Mouse (Mus musculus): ENCODE measurements at regions not wholly inside any gene's neighbourhood (a gene's known extent, or its start where the extent isn't known, plus 50 kb on each side); places are given as distances from the start of the nearest gene placed in this dataset.
A peak's percentile ranks its signal among the peaks of the same experiment; 100 is the strongest.

GRCm38 (mm10) chr1:138715162-138715561 is 95.2 kb upstream of the Nek7 start:
- Histone ChIP-seq H3K9me3 (replicated peaks; ENCODE audit: control insufficient read depth, low read length, poor library complexity, severe bottlenecking) (no peaks in the 10 kb centered on the region), H3K9ac (ENCODE audit: low read depth, low read length) (no peak overlapping the region), H3K4me1 (ENCODE audit: control insufficient read depth, insufficient read depth, low read length) (no peaks in the 10 kb centered on the region), H3K36me3 (ENCODE audit: control insufficient read depth, insufficient read depth, low read length) (no peaks in the 10 kb centered on the region), H3K27me3 (ENCODE audit: control insufficient read depth, insufficient read depth, low read depth, low read length) (no peaks in the 10 kb centered on the region), H3K27ac (ENCODE audit: low read length) (no peak overlapping the region), H3K4me2 (ENCODE audit: low read length) (no peak overlapping the region), H3K4me3 (ENCODE audit: low read depth, low read length) (no peak overlapping the region)
- ATAC-seq: no peak
- 75% methylated on average over 3 of the region's 3 CpGs for WGBS

- 61% methylated on average over 2 of the region's 2 CpGs for WGBS
- H3K9me3 ChIP-seq (replicated peaks; ENCODE audit: control insufficient read depth, low read length, poor library complexity, severe bottlenecking): no peaks in the 10 kb centered on the region
- H3K4me3 ChIP-seq (ENCODE audit: low read depth, low read length): no peak overlapping the region
- H3K36me3 ChIP-seq (ENCODE audit: control insufficient read depth, insufficient read depth, low read length): no peaks in the 10 kb centered on the region
- no peak; the same call in 1 of the 2 replicates for ATAC-seq
- H3K4me2 ChIP-seq (ENCODE audit: low read length): no peak overlapping the region
- H3K9ac ChIP-seq (ENCODE audit: low read depth, low read length): no peak overlapping the region
- peaks cover 4% of the 10 kb centered on the region; the same call in 1 of the 2 replicates for H3K4me1 ChIP-seq (ENCODE audit: control insufficient read depth, insufficient read depth, low read length)
- no peak overlapping the region for H3K27ac ChIP-seq (ENCODE audit: low read length)
- H3K27me3 ChIP-seq (ENCODE audit: control insufficient read depth, insufficient read depth, low read depth, low read length): no peaks in the 10 kb centered on the region
Observed at GRCm38 (mm10) chr1:138709229-138709608, 89.3 kb upstream of the Nek7 start.

GRCm38 (mm10) chr1:138708507-138709228 is 88.7 kb upstream of the Nek7 start:
- Histone ChIP-seq H3K9me3 (replicated peaks; ENCODE audit: control insufficient read depth, low read length, poor library complexity, severe bottlenecking) (no peaks in the 10 kb centered on the region), H3K9ac (ENCODE audit: low read depth, low read length) (no peak overlapping the region), H3K27me3 (ENCODE audit: control insufficient read depth, insufficient read depth, low read depth, low read length) (no peaks in the 10 kb centered on the region), H3K4me3 (ENCODE audit: low read depth, low read length) (no peak overlapping the region), H3K4me1 (ENCODE audit: control insufficient read depth, insufficient read depth, low read length) (peaks cover 4% of the 10 kb centered on the region; the same call in 1 of the 2 replicates), H3K4me2 (ENCODE audit: low read length) (no peak overlapping the region), H3K27ac (ENCODE audit: low read length) (no peak overlapping the region), H3K36me3 (ENCODE audit: control insufficient read depth, insufficient read depth, low read length) (no peaks in the 10 kb centered on the region)
- WGBS: 59% methylated on average over 7 of the region's 7 CpGs
- ATAC-seq: peak; percentile 66; the same call in 1 of the 2 replicates

- Histone ChIP-seq H3K4me3 (ENCODE audit: low read depth, low read length) (no peak overlapping the region), H3K9me3 (replicated peaks; ENCODE audit: control insufficient read depth, low read length, poor library complexity, severe bottlenecking) (no peaks in the 10 kb centered on the region), H3K36me3 (ENCODE audit: control insufficient read depth, insufficient read depth, low read length) (no peaks in the 10 kb centered on the region), H3K27ac (ENCODE audit: low read length) (no peak overlapping the region), H3K4me1 (ENCODE audit: control insufficient read depth, insufficient read depth, low read length) (peaks cover 4% of the 10 kb centered on the region; the same call in 1 of the 2 replicates), H3K27me3 (ENCODE audit: control insufficient read depth, insufficient read depth, low read depth, low read length) (no peaks in the 10 kb centered on the region), H3K9ac (ENCODE audit: low read depth, low read length) (no peak overlapping the region), H3K4me2 (ENCODE audit: low read length) (no peak overlapping the region)
- 26% methylated on average over 3 of the region's 3 CpGs for WGBS
- no peak for ATAC-seq
Observed at GRCm38 (mm10) chr1:138707913-138708312, 88.0 kb upstream of the Nek7 start.

- WGBS: 69% methylated on average over 5 of the region's 5 CpGs
- H3K9me3 ChIP-seq (replicated peaks; ENCODE audit: control insufficient read depth, low read length, poor library complexity, severe bottlenecking): no peaks in the 10 kb centered on the region
- no peaks in the 10 kb centered on the region for H3K27me3 ChIP-seq (ENCODE audit: control insufficient read depth, insufficient read depth, low read depth, low read length)
- H3K4me3 ChIP-seq (ENCODE audit: low read depth, low read length): no peak overlapping the region
- no peak for ATAC-seq
- H3K36me3 ChIP-seq (ENCODE audit: control insufficient read depth, insufficient read depth, low read length): no peaks in the 10 kb centered on the region
- no peaks in the 10 kb centered on the region for H3K4me1 ChIP-seq (ENCODE audit: control insufficient read depth, insufficient read depth, low read length)
- H3K4me2 ChIP-seq (ENCODE audit: low read length): no peak overlapping the region
- no peak overlapping the region for H3K9ac ChIP-seq (ENCODE audit: low read depth, low read length)
- no peak overlapping the region for H3K27ac ChIP-seq (ENCODE audit: low read length)
Observed at GRCm38 (mm10) chr1:138703291-138703690, 83.3 kb upstream of the Nek7 start.

- Histone ChIP-seq H3K9me3 (replicated peaks; ENCODE audit: control insufficient read depth, low read length, poor library complexity, severe bottlenecking) (no peaks in the 10 kb centered on the region), H3K4me3 (ENCODE audit: low read depth, low read length) (no peak overlapping the region), H3K9ac (ENCODE audit: low read depth, low read length) (no peak overlapping the region), H3K27me3 (ENCODE audit: control insufficient read depth, insufficient read depth, low read depth, low read length) (no peaks in the 10 kb centered on the region), H3K4me1 (ENCODE audit: control insufficient read depth, insufficient read depth, low read length) (no peaks in the 10 kb centered on the region), H3K4me2 (ENCODE audit: low read length) (no peak overlapping the region), H3K27ac (ENCODE audit: low read length) (no peak overlapping the region), H3K36me3 (ENCODE audit: control insufficient read depth, insufficient read depth, low read length) (no peaks in the 10 kb centered on the region)
- ATAC-seq: no peak
- WGBS: 87% methylated on average over 6 of the region's 6 CpGs
Observed at GRCm38 (mm10) chr1:138689234-138689633, 69.3 kb upstream of the Nek7 start.

GRCm38 (mm10) chr1:138686746-138687145 is 66.8 kb upstream of the Nek7 start:
- Histone ChIP-seq H3K4me2 (ENCODE audit: low read length) (no peak overlapping the region), H3K9me3 (replicated peaks; ENCODE audit: control insufficient read depth, low read length, poor library complexity, severe bottlenecking) (no peaks in the 10 kb centered on the region), H3K9ac (ENCODE audit: low read depth, low read length) (no peak overlapping the region), H3K36me3 (ENCODE audit: control insufficient read depth, insufficient read depth, low read length) (no peaks in the 10 kb centered on the region), H3K4me3 (ENCODE audit: low read depth, low read length) (no peak overlapping the region), H3K27ac (ENCODE audit: low read length) (no peak overlapping the region), H3K27me3 (ENCODE audit: control insufficient read depth, insufficient read depth, low read depth, low read length) (no peaks in the 10 kb centered on the region), H3K4me1 (ENCODE audit: control insufficient read depth, insufficient read depth, low read length) (no peaks in the 10 kb centered on the region)
- WGBS: 81% methylated on average over 5 of the region's 5 CpGs
- ATAC-seq: no peak

- Histone ChIP-seq H3K9ac (ENCODE audit: low read depth, low read length) (no peak overlapping the region), H3K9me3 (replicated peaks; ENCODE audit: control insufficient read depth, low read length, poor library complexity, severe bottlenecking) (no peaks in the 10 kb centered on the region), H3K4me2 (ENCODE audit: low read length) (no peak overlapping the region), H3K4me3 (ENCODE audit: low read depth, low read length) (no peak overlapping the region), H3K36me3 (ENCODE audit: control insufficient read depth, insufficient read depth, low read length) (no peaks in the 10 kb centered on the region), H3K4me1 (ENCODE audit: control insufficient read depth, insufficient read depth, low read length) (no peaks in the 10 kb centered on the region), H3K27me3 (ENCODE audit: control insufficient read depth, insufficient read depth, low read depth, low read length) (no peaks in the 10 kb centered on the region), H3K27ac (ENCODE audit: low read length) (no peak overlapping the region)
- no peak for ATAC-seq
- WGBS: 77% methylated on average over 10 of the region's 10 CpGs
Observed at GRCm38 (mm10) chr1:138683711-138684110, 63.8 kb upstream of the Nek7 start.

GRCm38 (mm10) chr1:138681970-138682369 is 62.0 kb upstream of the Nek7 start:
- Histone ChIP-seq H3K27me3 (ENCODE audit: control insufficient read depth, insufficient read depth, low read depth, low read length) (no peaks in the 10 kb centered on the region), H3K4me3 (ENCODE audit: low read depth, low read length) (no peak overlapping the region), H3K4me1 (ENCODE audit: control insufficient read depth, insufficient read depth, low read length) (no peaks in the 10 kb centered on the region), H3K9ac (ENCODE audit: low read depth, low read length) (no peak overlapping the region), H3K36me3 (ENCODE audit: control insufficient read depth, insufficient read depth, low read length) (no peaks in the 10 kb centered on the region), H3K27ac (ENCODE audit: low read length) (no peak overlapping the region), H3K4me2 (ENCODE audit: low read length) (no peak overlapping the region), H3K9me3 (replicated peaks; ENCODE audit: control insufficient read depth, low read length, poor library complexity, severe bottlenecking) (no peaks in the 10 kb centered on the region)
- 67% methylated on average over 4 of the region's 4 CpGs for whole genome bisulfite sequencing
- no peak for ATAC-seq
